Mouse (Mus musculus) small intestine, adult 10 weeks (tissue): Measurements from ENCODE around the gene Orc4. TPM values are rescaled to one million over a fixed set of nuclear protein-coding genes. Genes with fewer than 3 reads are reported as not detected.

Experiments
- polyA plus RNA-seq: library from polyadenylated mRNA; stranded (reverse); fragments of 350-450 nt; fragmentation: Illumina TruSeq; extraction: RNeasy Lipid Tissue Mini Kit (QIAGEN cat#74804); gene quantifications from one replicate; pipeline ENCODE4 v1.2.3, GENCODE M21; 2014; ENCODE audit warnings: low replicate concordance

Orc4 gene
- 218 TPM for polyA plus RNA-seq

DNA sequence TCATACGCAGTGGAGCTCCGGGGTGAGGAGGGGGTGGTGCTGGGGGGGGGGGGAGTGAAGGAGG lies at the start of gene Orc4:
Gene Orc4, minus strand, starts transcription at position 26 of the 64 bp plus-strand sequence.

GRCm38 (mm10) chr2:48948841-48949584 lies 1.1 kb downstream of the Orc4 start, which contains the start of gene Mbd5:
Mbd5 (plus strand) TSS chr2:48949508.

Other genes starting within 250 kb of the Orc4 start
- gene Acvr2a, start 136.2 kb downstream of the Orc4 start, polyA plus RNA-seq: 103 TPM
- 17.1 TPM for gene Mbd5, start 769 bp downstream of the Orc4 start, polyA plus RNA-seq